Mouse (Mus musculus): Measurements from ENCODE around the gene Acbd3. TPM values are rescaled to one million over a fixed set of nuclear protein-coding genes. Genes with fewer than 3 reads are reported as not detected.

The Acbd3 gene
- total and polyA plus RNA-seq, 2 experiments from 2014 or later, result 18.4 to 28.3 TPM

GRCm38 (mm10) chr1:180726183-180726582, 340 bp downstream of the Acbd3 start:
- Histone ChIP-seq H3K27me3 (ENCODE audit: insufficient read depth, low read length) (no peaks in the 10 kb centered on the region), H3K4me3 (ENCODE audit: low read length) (peak overlapping the region; percentile 99), H3K9ac (replicated peaks; ENCODE audit: low read length) (peak overlapping the region; percentile 97), H3K27ac (peak overlapping the region; percentile 93), H3K9me3 (ENCODE audit: low read length) (no peaks in the 10 kb centered on the region), H3K36me3 (ENCODE audit: insufficient read depth, low read length) (no peaks in the 10 kb centered on the region), H3K4me2 (ENCODE audit: low read depth, low read length) (peak overlapping the region; percentile 84), H3K4me1 (ENCODE audit: insufficient read depth, low read length) (peaks cover 12% of the 10 kb centered on the region)
- WGBS, result under 1% methylated on average over 34 of the region's 42 CpGs
- peak; percentile 80 for ATAC-seq
- TF ChIP-seq CTCF (IDR thresholded peaks at IDR 0.05; ENCODE audit: low read depth), result no peak
- no peak for DNase-seq (ENCODE audit: low spot score)

GRCm38 (mm10) chr1:180729231-180729630, 3.4 kb downstream of the Acbd3 start:
- Histone ChIP-seq H3K36me3 (ENCODE audit: insufficient read depth, low read length) (peaks cover under 1% of the 10 kb centered on the region; the same call in 1 of the 2 replicates), H3K4me1 (ENCODE audit: insufficient read depth, low read length) (peaks cover 12% of the 10 kb centered on the region), H3K27ac (no peak overlapping the region), H3K9me3 (ENCODE audit: low read length) (no peaks in the 10 kb centered on the region), H3K4me2 (ENCODE audit: low read depth, low read length) (no peak overlapping the region), H3K4me3 (ENCODE audit: low read length) (no peak overlapping the region), H3K9ac (replicated peaks; ENCODE audit: low read length) (no peak overlapping the region), H3K27me3 (ENCODE audit: insufficient read depth, low read length) (no peaks in the 10 kb centered on the region)
- DNase-seq (ENCODE audit: low spot score), result no peak
- no peak for ATAC-seq
- TF ChIP-seq CTCF (IDR thresholded peaks at IDR 0.05; ENCODE audit: low read depth), result no peak
- WGBS, result 96% methylated on average over 3 of the region's 3 CpGs

GRCm38 (mm10) chr1:180747827-180748226, 22.0 kb downstream of the Acbd3 start:
- TF ChIP-seq CTCF (IDR thresholded peaks at IDR 0.05; ENCODE audit: low read depth), result no peak
- Histone ChIP-seq H3K4me2 (ENCODE audit: low read depth, low read length) (no peak overlapping the region), H3K27ac (no peak overlapping the region), H3K9ac (replicated peaks; ENCODE audit: low read length) (no peak overlapping the region), H3K4me3 (ENCODE audit: low read length) (no peak overlapping the region), H3K9me3 (ENCODE audit: low read length) (no peaks in the 10 kb centered on the region), H3K36me3 (ENCODE audit: insufficient read depth, low read length) (peaks cover 49% of the 10 kb centered on the region), H3K27me3 (ENCODE audit: insufficient read depth, low read length) (no peaks in the 10 kb centered on the region), H3K4me1 (ENCODE audit: insufficient read depth, low read length) (no peaks in the 10 kb centered on the region)
- ATAC-seq (no peak), DNase-seq (ENCODE audit: low spot score) (no peak)

DNA sequence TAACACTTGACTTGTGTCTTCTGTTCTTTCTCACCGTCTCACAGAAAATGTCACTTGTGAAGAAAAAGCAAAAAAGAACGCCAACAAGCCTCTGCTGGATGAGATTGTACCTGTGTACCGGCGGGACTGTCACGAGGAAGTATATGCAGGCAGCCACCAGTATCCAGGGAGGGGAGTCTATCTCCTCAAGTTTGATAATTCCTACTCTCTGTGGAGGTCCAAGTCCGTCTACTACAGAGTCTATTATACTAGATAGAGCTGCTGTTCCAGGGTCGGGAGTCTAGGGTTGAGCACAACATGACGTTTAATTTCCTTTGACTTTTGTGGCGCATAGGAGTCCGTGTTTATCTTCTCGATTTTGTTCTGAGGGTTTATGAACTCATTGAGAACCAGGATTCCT, 26.3 kb downstream of the Acbd3 start:
- Histone ChIP-seq H3K27me3 (ENCODE audit: insufficient read depth, low read length) (no peaks in the 10 kb centered on the region), H3K4me3 (ENCODE audit: low read length) (no peak overlapping the region), H3K9ac (replicated peaks; ENCODE audit: low read length) (no peak overlapping the region), H3K4me1 (ENCODE audit: insufficient read depth, low read length) (no peaks in the 10 kb centered on the region), H3K4me2 (ENCODE audit: low read depth, low read length) (no peak overlapping the region), H3K9me3 (ENCODE audit: low read length) (no peaks in the 10 kb centered on the region), H3K27ac (no peak overlapping the region), H3K36me3 (ENCODE audit: insufficient read depth, low read length) (peaks cover 35% of the 10 kb centered on the region)
- 96% methylated on average over 11 of the region's 11 CpGs for WGBS
- no peak for ATAC-seq
- no peak for TF ChIP-seq CTCF (IDR thresholded peaks at IDR 0.05; ENCODE audit: low read depth)
- DNase-seq (ENCODE audit: low spot score), result no peak

DNA sequence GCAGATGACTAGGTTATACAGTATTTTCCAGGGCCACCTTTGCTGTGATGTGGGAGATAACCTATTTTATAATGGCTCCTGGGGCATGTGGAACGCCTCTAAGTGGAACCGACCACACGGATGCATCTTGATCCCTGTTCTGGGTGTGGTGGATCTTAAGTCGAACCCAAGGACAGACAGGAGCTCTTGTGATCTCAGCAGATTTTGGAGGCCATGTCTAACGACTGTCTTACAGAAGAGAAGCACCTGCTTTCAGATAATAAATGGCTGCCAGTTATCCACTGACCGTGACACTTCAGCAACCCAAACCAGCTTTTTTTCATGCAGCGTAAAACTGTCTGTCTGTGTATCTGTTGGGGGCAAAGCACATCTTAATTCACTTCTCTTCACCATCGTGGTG, 28.5 kb downstream of the Acbd3 start:
- Histone ChIP-seq H3K27ac (no peak overlapping the region), H3K9ac (replicated peaks; ENCODE audit: low read length) (no peak overlapping the region), H3K4me3 (ENCODE audit: low read length) (no peak overlapping the region), H3K4me2 (ENCODE audit: low read depth, low read length) (no peak overlapping the region), H3K4me1 (ENCODE audit: insufficient read depth, low read length) (no peaks in the 10 kb centered on the region), H3K9me3 (ENCODE audit: low read length) (no peaks in the 10 kb centered on the region), H3K36me3 (ENCODE audit: insufficient read depth, low read length) (peaks cover 26% of the 10 kb centered on the region), H3K27me3 (ENCODE audit: insufficient read depth, low read length) (no peaks in the 10 kb centered on the region)
- no peak for DNase-seq (ENCODE audit: low spot score)
- 89% methylated on average over 8 of the region's 8 CpGs for WGBS
- ATAC-seq, result no peak
- no peak for TF ChIP-seq CTCF (IDR thresholded peaks at IDR 0.05; ENCODE audit: low read depth)

DNA sequence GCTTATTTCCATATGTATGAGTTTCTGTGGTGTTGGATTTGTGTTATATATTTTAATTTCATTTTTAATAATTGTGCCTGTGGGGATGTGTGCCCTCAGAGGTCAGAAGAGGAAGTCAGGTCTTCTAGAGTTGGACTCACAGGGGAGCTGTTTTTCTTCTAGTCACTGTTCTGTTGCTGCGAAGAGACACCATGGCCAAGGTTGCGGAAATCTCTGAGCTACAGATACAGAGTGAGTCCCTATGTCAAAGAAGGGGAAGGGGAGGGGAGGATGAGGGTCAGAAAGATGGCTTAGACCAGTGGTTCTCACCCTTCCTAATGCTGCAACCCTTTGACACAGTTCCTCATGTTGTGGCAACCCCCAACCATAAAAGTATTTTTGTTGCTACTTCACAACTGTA, 30.9 kb downstream of the Acbd3 start:
- DNase-seq (ENCODE audit: low spot score) (no peak), ATAC-seq (no peak)
- Histone ChIP-seq H3K4me1 (ENCODE audit: insufficient read depth, low read length) (no peaks in the 10 kb centered on the region), H3K27ac (no peak overlapping the region), H3K4me3 (ENCODE audit: low read length) (no peak overlapping the region), H3K36me3 (ENCODE audit: insufficient read depth, low read length) (peaks cover 21% of the 10 kb centered on the region), H3K4me2 (ENCODE audit: low read depth, low read length) (no peak overlapping the region), H3K9ac (replicated peaks; ENCODE audit: low read length) (no peak overlapping the region), H3K27me3 (ENCODE audit: insufficient read depth, low read length) (no peaks in the 10 kb centered on the region), H3K9me3 (ENCODE audit: low read length) (no peaks in the 10 kb centered on the region)
- no peak for TF ChIP-seq CTCF (IDR thresholded peaks at IDR 0.05; ENCODE audit: low read depth)
- 92% methylated on average over 2 of the region's 2 CpGs for WGBS

DNA sequence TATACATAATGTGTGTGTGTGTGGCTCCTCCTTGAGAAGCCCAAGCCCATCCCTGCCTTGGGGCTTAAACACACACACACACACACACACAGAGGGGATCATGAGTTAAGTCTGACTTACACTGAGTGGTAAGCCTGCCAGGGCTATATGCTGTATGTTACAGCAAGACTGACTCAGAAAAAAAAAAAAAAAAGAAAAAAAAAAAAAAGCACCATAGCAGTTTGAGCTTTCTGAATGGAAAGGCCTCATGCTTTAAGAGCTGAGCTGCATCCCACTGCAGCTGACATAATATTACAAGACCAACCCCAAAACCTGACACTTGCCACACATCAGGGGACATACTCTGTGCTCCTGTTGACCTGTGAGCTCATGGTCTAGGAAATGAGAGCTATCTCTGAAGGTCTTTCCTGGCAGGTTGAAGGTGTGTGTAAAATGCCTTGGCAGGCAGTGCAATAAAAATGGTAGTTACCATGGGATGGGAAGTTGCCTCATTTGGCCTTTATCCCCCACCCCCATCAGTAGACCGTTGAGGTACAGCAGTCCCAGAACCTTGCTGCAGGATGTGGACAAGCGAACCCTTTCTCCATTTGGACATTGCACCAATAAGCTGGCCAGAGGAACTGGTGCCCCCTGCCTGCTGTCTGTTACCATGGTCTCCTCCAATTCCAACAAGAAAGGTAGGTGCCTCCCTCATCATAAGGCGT, 31.6 kb downstream of the Acbd3 start:
- ATAC-seq (no peak), DNase-seq (ENCODE audit: low spot score) (no peak)
- Histone ChIP-seq H3K9ac (replicated peaks; ENCODE audit: low read length) (no peak overlapping the region), H3K27ac (no peak overlapping the region), H3K36me3 (ENCODE audit: insufficient read depth, low read length) (peaks cover 14% of the 10 kb centered on the region), H3K4me2 (ENCODE audit: low read depth, low read length) (no peak overlapping the region), H3K4me1 (ENCODE audit: insufficient read depth, low read length) (no peaks in the 10 kb centered on the region), H3K9me3 (ENCODE audit: low read length) (no peaks in the 10 kb centered on the region), H3K27me3 (ENCODE audit: insufficient read depth, low read length) (no peaks in the 10 kb centered on the region), H3K4me3 (ENCODE audit: low read length) (no peak overlapping the region)
- WGBS, result 86% methylated on average over 3 of the region's 3 CpGs
- TF ChIP-seq CTCF (IDR thresholded peaks at IDR 0.05; ENCODE audit: low read depth), result 0 out of 2 replicates have a peak, but pooled peaks have one; percentile 2

Data from hindbrain, postnatal 0 days (tissue).